Mouse (Mus musculus) ES-E14 (cell line): ENCODE data around the gene Nos1ap.

Experiments used
- CHD2 ChIP-seq: IDR thresholded peaks from 2 replicates; pipeline ENCODE4 v1.6.1; 2014; ENCODE audit warnings: mild to moderate bottlenecking, low read depth, low read length, inconsistent platforms
- MAFK ChIP-seq: IDR thresholded peaks from 2 replicates; pipeline ENCODE4 v1.6.1; 2014; ENCODE audit warnings: mild to moderate bottlenecking, low read depth, low read length, inconsistent platforms; ENCODE audit not compliant: insufficient read depth
- ZNF384 ChIP-seq: IDR thresholded peaks from 2 replicates; pipeline ENCODE4 v1.6.1; 2012; ENCODE audit warnings: low read depth, low read length, inconsistent platforms

DNA sequence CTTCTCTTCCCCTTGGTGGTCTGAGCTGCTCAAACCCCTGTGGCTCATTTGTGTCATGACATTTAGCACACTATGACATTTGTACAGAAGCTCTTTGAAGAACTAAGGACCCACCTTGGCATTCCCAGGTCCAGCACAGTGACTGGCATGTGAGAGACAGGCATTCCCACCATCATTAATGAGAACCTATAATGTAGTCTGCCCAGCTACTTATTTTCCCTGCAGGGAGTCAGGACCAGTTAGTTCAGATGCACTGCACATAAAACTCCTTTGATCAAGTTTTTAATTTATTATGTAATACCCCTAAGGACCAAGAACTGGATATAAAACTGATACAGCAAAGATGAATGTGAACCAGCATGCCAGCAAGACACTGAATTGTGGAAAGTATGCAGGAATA lies 238.6 kb downstream of the Nos1ap start:
- no peak for TF ChIP-seq CHD2
- TF ChIP-seq ZNF384 = no peak
- TF ChIP-seq MAFK = no peak
